Mouse (Mus musculus) hindbrain, embryonic 14.5 days (tissue): ENCODE results near the gene Tlk2. TPM values are rescaled to one million over a fixed set of nuclear protein-coding genes. Genes with fewer than 3 reads are reported as not detected.
A peak's percentile ranks its signal among the peaks of the same experiment; 100 is the strongest.

ENCODE experiments used
- ATAC-seq: fragments of 200-750 bp; cut with Nextera tagmentation; 2 replicates; pipeline ENCODE4 v1.8.0; 2017; ENCODE audit warnings: moderate number of reproducible peaks, mild to moderate bottlenecking, moderate TSS enrichment, moderate library complexity; ENCODE audit not compliant: low FRiP score
- DNase-seq: peaks from one replicate; pipeline ENCODE4 v3.0.0-alpha.2; 2015; ENCODE audit warnings: low spot score
- H3K27ac ChIP-seq: fragments of 300-500 bp; sonication (generic); 2 replicates; pipeline ENCODE4 v1.5.1; 2014; ENCODE audit warnings: mild to moderate bottlenecking, moderate library complexity
- H3K27me3 ChIP-seq: fragments of 300-500 bp; sonication (generic); 2 replicates; pipeline ENCODE4 v1.6.1; 2014; ENCODE audit warnings: mild to moderate bottlenecking, low read length, mixed read lengths; ENCODE audit not compliant: control insufficient read depth, insufficient read depth
- H3K36me3 ChIP-seq: fragments of 300-500 bp; sonication (generic); replicated peaks from 2 replicates; pipeline ENCODE4 v1.6.1; 2014; ENCODE audit not compliant: control insufficient read depth, insufficient read depth
- H3K4me1 ChIP-seq: fragments of 300-500 bp; sonication (generic); replicated peaks from 2 replicates; pipeline ENCODE4 v1.6.1; 2014; ENCODE audit warnings: antibody characterized with exemption, low read length, mixed read lengths; ENCODE audit not compliant: control insufficient read depth, insufficient read depth
- H3K4me2 ChIP-seq: fragments of 300-500 bp; sonication (generic); replicated peaks from 2 replicates; pipeline ENCODE4 v1.6.1; 2014; ENCODE audit warnings: mild to moderate bottlenecking, moderate library complexity
- H3K4me3 ChIP-seq: fragments of 300-500 bp; sonication (generic); replicated peaks from 2 replicates; pipeline ENCODE4 v1.5.1; 2014; ENCODE audit warnings: mild to moderate bottlenecking, low read length
- H3K9ac ChIP-seq: fragments of 300-500 bp; sonication (generic); 2 replicates; pipeline ENCODE4 v1.6.1; 2014
- H3K9me3 ChIP-seq: fragments of 300-500 bp; sonication (generic); 2 replicates; pipeline ENCODE4 v1.6.1; 2016; ENCODE audit warnings: low read length; ENCODE audit not compliant: control insufficient read depth
- WGBS: fragments of 180-500 bp; shearing (Covaris S2); extraction: QIAGEN DNeasy Blood & Tissue Kit; methylation state at CpG from one replicate; pipeline ENCODE4 v1.1.7; 2014; 5-methylcytosine and 5-hydroxymethylcytosine counted together
- polyA plus RNA-seq: library from polyadenylated mRNA; unstranded; fragments of >200 nt; fragmentation: Nextera tagmentation; extraction: Ambion mirVana; gene quantifications from 2 replicates; pipeline ENCODE4 v1.2.1, GENCODE M21; 2014

The Tlk2 gene
- polyA plus RNA-seq, 1 experiment from 2014 or later, result 27.9 TPM

GRCm38 (mm10) chr11:105313633-105314014 lies 135.0 kb downstream of the Tlk2 start:
- Histone ChIP-seq H3K4me2 (no peak overlapping the region), H3K27me3 (no peaks in the 10 kb centered on the region), H3K27ac (peak overlapping the region; percentile 18; the same call in 1 of the 2 replicates), H3K4me3 (no peak overlapping the region), H3K36me3 (no peaks in the 10 kb centered on the region), H3K4me1 (peaks cover 25% of the 10 kb centered on the region), H3K9me3 (no peaks in the 10 kb centered on the region), H3K9ac (no peak overlapping the region)
- WGBS, result 26% methylated on average over 8 of the region's 8 CpGs
- DNase-seq (no peak), ATAC-seq (no peak)

DNA sequence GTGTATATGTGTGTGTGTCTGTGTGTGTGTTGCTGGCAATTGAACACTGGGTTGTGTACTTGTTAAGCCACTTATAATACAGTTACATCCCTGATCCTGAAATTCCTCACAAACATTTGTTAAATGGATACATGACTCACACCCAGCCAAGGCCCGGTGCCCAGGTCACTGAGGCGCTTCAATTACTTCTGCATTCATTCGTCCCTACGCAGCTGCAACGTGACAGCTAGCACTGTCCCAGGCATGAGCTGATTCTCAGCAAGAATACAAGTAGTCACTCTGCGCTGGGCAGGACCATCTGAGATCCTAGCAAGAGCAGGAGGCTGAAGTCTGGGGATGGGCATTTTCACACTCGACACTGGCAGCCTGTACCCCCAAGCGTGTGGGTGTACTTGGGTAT lies 136.7 kb downstream of the Tlk2 start:
- 47% methylated on average over 8 of the region's 8 CpGs for WGBS
- DNase-seq (no peak), ATAC-seq (no peak)
- Histone ChIP-seq H3K27me3 (no peaks in the 10 kb centered on the region), H3K4me3 (no peak overlapping the region), H3K4me2 (no peak overlapping the region), H3K4me1 (peaks cover 25% of the 10 kb centered on the region), H3K9me3 (no peaks in the 10 kb centered on the region), H3K36me3 (no peaks in the 10 kb centered on the region), H3K9ac (no peak overlapping the region), H3K27ac (no peak overlapping the region)

- Histone ChIP-seq H3K9ac (no peak overlapping the region), H3K27me3 (no peaks in the 10 kb centered on the region), H3K27ac (no peak overlapping the region), H3K4me3 (no peak overlapping the region), H3K36me3 (no peaks in the 10 kb centered on the region), H3K4me2 (no peak overlapping the region), H3K4me1 (peaks cover 25% of the 10 kb centered on the region), H3K9me3 (no peaks in the 10 kb centered on the region)
- DNase-seq (no peak), ATAC-seq (no peak)
- 92% methylated on average over 4 of the region's 4 CpGs for WGBS
These were observed 137.5 kb downstream of the Tlk2 start for GRCm38 (mm10) chr11:105316121-105316520.

- H3K4me3 ChIP-seq, result no peak overlapping the region
- peaks cover 15% of the 10 kb centered on the region for H3K4me1 ChIP-seq
- no peaks in the 10 kb centered on the region for H3K36me3 ChIP-seq
- H3K9ac ChIP-seq, result no peak overlapping the region
- ATAC-seq (no peak), DNase-seq (no peak)
- H3K4me2 ChIP-seq, result no peak overlapping the region
- H3K27me3 ChIP-seq, result no peaks in the 10 kb centered on the region
- H3K27ac ChIP-seq, result no peak overlapping the region
- 96% methylated on average over 6 of the region's 6 CpGs for WGBS
- no peaks in the 10 kb centered on the region for H3K9me3 ChIP-seq
These were observed 139.2 kb downstream of the Tlk2 start for GRCm38 (mm10) chr11:105317769-105318168.

- Histone ChIP-seq H3K9me3 (no peaks in the 10 kb centered on the region), H3K4me3 (no peak overlapping the region), H3K9ac (no peak overlapping the region), H3K27me3 (no peaks in the 10 kb centered on the region), H3K4me1 (no peaks in the 10 kb centered on the region), H3K27ac (no peak overlapping the region), H3K36me3 (no peaks in the 10 kb centered on the region), H3K4me2 (no peak overlapping the region)
- 78% methylated on average over 2 of the region's 2 CpGs for WGBS
- DNase-seq (no peak), ATAC-seq (no peak)
These were observed 142.5 kb downstream of the Tlk2 start for GRCm38 (mm10) chr11:105321090-105321489.

DNA sequence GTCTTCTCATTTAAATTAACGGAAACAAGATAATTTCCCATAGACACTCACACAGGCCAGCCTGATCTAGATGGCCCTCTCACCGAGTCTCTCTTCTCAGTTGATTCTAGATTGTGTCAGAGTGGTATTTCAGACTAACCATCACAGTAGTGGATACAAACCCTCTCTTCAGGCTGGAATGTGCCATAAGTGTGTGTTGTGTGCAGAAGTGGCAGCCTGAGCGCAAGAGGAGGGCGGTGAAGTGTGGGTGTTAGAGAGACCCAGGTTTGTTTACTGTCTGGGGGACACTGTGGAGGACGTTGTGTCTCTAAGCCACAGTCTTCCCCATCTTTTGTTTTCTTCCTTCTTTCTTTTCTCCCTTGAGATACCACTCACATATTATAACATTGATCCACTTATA lies 144.9 kb downstream of the Tlk2 start:
- H3K27ac ChIP-seq, result no peak overlapping the region
- WGBS, result 89% methylated on average over 5 of the region's 5 CpGs
- ATAC-seq (no peak), DNase-seq (no peak)
- H3K36me3 ChIP-seq, result no peaks in the 10 kb centered on the region
- H3K4me2 ChIP-seq, result no peak overlapping the region
- H3K9ac ChIP-seq, result no peak overlapping the region
- no peak overlapping the region for H3K4me3 ChIP-seq
- H3K27me3 ChIP-seq, result no peaks in the 10 kb centered on the region
- H3K9me3 ChIP-seq, result no peaks in the 10 kb centered on the region
- H3K4me1 ChIP-seq, result no peaks in the 10 kb centered on the region

- H3K4me1 ChIP-seq, result no peaks in the 10 kb centered on the region; the same call in 1 of the 2 replicates
- H3K36me3 ChIP-seq, result no peaks in the 10 kb centered on the region
- H3K27me3 ChIP-seq, result no peaks in the 10 kb centered on the region
- ATAC-seq, result no peak
- no peak overlapping the region for H3K27ac ChIP-seq
- no peak overlapping the region for H3K9ac ChIP-seq
- H3K4me3 ChIP-seq, result no peak overlapping the region
- whole genome bisulfite sequencing, result 86% methylated on average over 3 of the region's 3 CpGs
- H3K4me2 ChIP-seq, result no peak overlapping the region
- DNase-seq, result no peak
- no peaks in the 10 kb centered on the region for H3K9me3 ChIP-seq
These were observed 148.5 kb downstream of the Tlk2 start for GRCm38 (mm10) chr11:105327101-105327500.

DNA sequence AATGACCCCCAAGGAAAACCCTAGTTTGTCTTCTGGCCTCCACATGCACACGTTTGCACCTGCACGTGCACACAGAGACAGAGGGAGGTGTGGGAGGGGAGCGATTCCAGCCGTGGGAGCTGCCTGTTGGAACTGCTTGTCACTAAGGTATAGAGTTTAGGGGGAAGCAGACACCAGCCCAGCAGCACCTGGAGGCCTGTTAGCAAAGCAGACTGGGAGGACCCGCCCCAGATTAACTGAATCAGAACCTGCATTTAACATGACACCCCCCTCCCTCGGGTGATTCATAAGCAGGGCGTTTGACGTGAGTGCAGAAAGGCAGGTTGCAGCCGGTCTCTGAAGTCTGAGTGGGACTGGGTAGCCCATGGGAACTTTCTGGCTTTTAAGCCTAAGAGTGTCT lies 151.4 kb downstream of the Tlk2 start:
- Histone ChIP-seq H3K4me3 (no peak overlapping the region), H3K27me3 (no peaks in the 10 kb centered on the region), H3K4me1 (no peaks in the 10 kb centered on the region; the same call in none of the 2 replicates), H3K9me3 (no peaks in the 10 kb centered on the region), H3K9ac (no peak overlapping the region), H3K27ac (no peak overlapping the region), H3K36me3 (no peaks in the 10 kb centered on the region), H3K4me2 (no peak overlapping the region)
- 83% methylated on average over 9 of the region's 9 CpGs for WGBS
- DNase-seq (no peak), ATAC-seq (no peak)

DNA sequence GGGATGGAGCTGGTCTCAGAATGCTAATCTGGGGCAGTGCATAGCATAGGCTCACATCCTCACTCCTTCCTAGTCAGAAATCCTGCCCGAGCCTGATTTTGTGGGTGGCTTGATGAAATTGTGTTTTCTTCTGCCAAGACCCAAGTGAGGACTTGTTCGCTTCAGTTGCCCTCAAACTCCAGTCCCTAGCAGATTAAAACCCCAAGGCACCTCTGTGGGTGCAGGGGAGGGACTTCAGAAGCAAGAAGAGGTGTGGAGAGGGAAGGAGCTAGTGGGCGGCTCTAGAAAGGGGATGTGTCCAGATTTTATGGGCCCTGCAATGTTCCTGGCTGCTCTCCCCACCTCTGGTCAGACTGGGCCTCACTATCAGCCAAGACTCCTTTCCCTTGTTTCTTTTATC lies 152.5 kb downstream of the Tlk2 start:
- Histone ChIP-seq H3K36me3 (no peaks in the 10 kb centered on the region), H3K27me3 (no peaks in the 10 kb centered on the region), H3K4me2 (no peak overlapping the region), H3K9ac (no peak overlapping the region), H3K4me1 (no peaks in the 10 kb centered on the region; the same call in none of the 2 replicates), H3K27ac (no peak overlapping the region), H3K4me3 (no peak overlapping the region), H3K9me3 (no peaks in the 10 kb centered on the region)
- 86% methylated on average over 3 of the region's 3 CpGs for WGBS
- DNase-seq (no peak), ATAC-seq (no peak)

DNA sequence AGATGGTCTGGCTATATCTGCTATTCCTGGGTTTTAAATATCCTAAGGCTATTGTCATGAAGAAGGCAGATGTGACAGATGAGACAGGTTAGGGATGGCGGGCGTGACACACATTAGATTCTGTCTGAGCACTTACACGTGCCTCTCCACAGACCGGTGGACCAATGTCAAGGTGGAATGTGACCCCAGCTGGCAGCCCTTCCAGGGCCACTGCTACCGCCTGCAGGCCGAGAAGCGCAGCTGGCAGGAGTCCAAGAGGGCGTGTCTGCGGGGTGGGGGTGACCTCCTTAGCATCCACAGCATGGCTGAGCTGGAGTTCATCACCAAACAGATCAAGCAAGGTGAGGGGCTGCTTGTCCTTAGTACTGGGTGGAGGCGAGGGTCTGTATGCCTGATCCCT lies 153.1 kb downstream of the Tlk2 start:
- H3K27ac ChIP-seq, result no peak overlapping the region
- 38% methylated on average over 10 of the region's 10 CpGs for WGBS

More for the DNA sequence above, 153.1 kb downstream of the Tlk2 start:
- Histone ChIP-seq H3K4me2 (no peak overlapping the region), H3K9me3 (no peaks in the 10 kb centered on the region), H3K4me1 (no peaks in the 10 kb centered on the region; the same call in none of the 2 replicates), H3K4me3 (no peak overlapping the region), H3K27me3 (no peaks in the 10 kb centered on the region), H3K36me3 (no peaks in the 10 kb centered on the region), H3K9ac (no peak overlapping the region; the same call in 1 of the 2 replicates)
- ATAC-seq (no peak), DNase-seq (no peak)
